Mouse (Mus musculus): ENCODE data around the gene Ncor2. TPM values are rescaled to one million over a fixed set of nuclear protein-coding genes. Genes with fewer than 3 reads are reported as not detected.

The Ncor2 gene
- total RNA-seq, 2 experiments from 2014 or later: 238 to 254 TPM

GRCm38 (mm10) chr5:125103396-125103795 lies 75.6 kb downstream of the Ncor2 start:
- no peak for DNase-seq (ENCODE audit: low spot score in 2 of 2)

GRCm38 (mm10) chr5:125102907-125103306 lies 76.1 kb downstream of the Ncor2 start:
- DNase-seq (ENCODE audit: low spot score in 2 of 2): peak in 1 of 2 experiments; percentile 70

GRCm38 (mm10) chr5:125102352-125102751 lies 76.7 kb downstream of the Ncor2 start:
- DNase-seq (ENCODE audit: low spot score in 2 of 2): no peak

- DNase-seq (ENCODE audit: low spot score in 2 of 2): no peak
Observed at GRCm38 (mm10) chr5:125099785-125100350, 79.2 kb downstream of the Ncor2 start.

- DNase-seq (ENCODE audit: low spot score in 2 of 2): no peak
Observed at GRCm38 (mm10) chr5:125098692-125099091, 80.3 kb downstream of the Ncor2 start.

GRCm38 (mm10) chr5:125096368-125096767 lies 82.7 kb downstream of the Ncor2 start:
- DNase-seq (ENCODE audit: low spot score in 2 of 2): no peak

- DNase-seq (ENCODE audit: low spot score in 2 of 2): no peak
Observed at GRCm38 (mm10) chr5:125095525-125096175, 83.4 kb downstream of the Ncor2 start.

- no peak for DNase-seq (ENCODE audit: low spot score in 2 of 2)
Observed at GRCm38 (mm10) chr5:125093795-125094194, 85.2 kb downstream of the Ncor2 start.

GRCm38 (mm10) chr5:125088076-125088475 lies 90.9 kb downstream of the Ncor2 start:
- DNase-seq (ENCODE audit: low spot score in 2 of 2): no peak

GRCm38 (mm10) chr5:125085097-125085617 lies 93.9 kb downstream of the Ncor2 start:
- DNase-seq (ENCODE audit: low spot score in 2 of 2): no peak

- DNase-seq (ENCODE audit: low spot score in 2 of 2): no peak
Observed at GRCm38 (mm10) chr5:125083674-125084073, 95.3 kb downstream of the Ncor2 start.

GRCm38 (mm10) chr5:125081318-125082101 lies 97.5 kb downstream of the Ncor2 start:
- DNase-seq (ENCODE audit: low spot score in 2 of 2): peak; percentile 53 to 57

GRCm38 (mm10) chr5:125080787-125081317 lies 98.2 kb downstream of the Ncor2 start:
- no peak for DNase-seq (ENCODE audit: low spot score in 2 of 2)

- no peak for DNase-seq (ENCODE audit: low spot score in 2 of 2)
Observed at GRCm38 (mm10) chr5:125080352-125080751, 98.7 kb downstream of the Ncor2 start.

- no peak for DNase-seq (ENCODE audit: low spot score in 2 of 2)
Observed at GRCm38 (mm10) chr5:125078220-125078619, 100.8 kb downstream of the Ncor2 start.

- no peak for DNase-seq (ENCODE audit: low spot score in 2 of 2)
Observed at GRCm38 (mm10) chr5:125076183-125076582, 102.8 kb downstream of the Ncor2 start.

- DNase-seq (ENCODE audit: low spot score in 2 of 2): no peak
Observed at GRCm38 (mm10) chr5:125074571-125075171, 104.3 kb downstream of the Ncor2 start.

- no peak for DNase-seq (ENCODE audit: low spot score in 2 of 2)
Observed at GRCm38 (mm10) chr5:125073896-125074295, 105.1 kb downstream of the Ncor2 start.

GRCm38 (mm10) chr5:125073335-125073734 lies 105.7 kb downstream of the Ncor2 start:
- DNase-seq (ENCODE audit: low spot score in 2 of 2): no peak

GRCm38 (mm10) chr5:125072425-125072824 lies 106.6 kb downstream of the Ncor2 start:
- DNase-seq (ENCODE audit: low spot score in 2 of 2): no peak

GRCm38 (mm10) chr5:125071919-125072318 lies 107.1 kb downstream of the Ncor2 start:
- DNase-seq (ENCODE audit: low spot score in 2 of 2): no peak

Data from layer of hippocampus, postnatal 14 days (tissue).